Mouse (Mus musculus): ENCODE measurements around the gene Mbtps1. TPM values are rescaled to one million over a fixed set of nuclear protein-coding genes. Genes with fewer than 3 reads are reported as not detected.

Gene Mbtps1
- polyA plus RNA-seq, 1 experiment from 2014 or later, result 59.5 TPM

GRCm38 (mm10) chr8:119548560-119549113 is 9.9 kb downstream of the Mbtps1 start:
- no peak overlapping the region for H3K9ac ChIP-seq (replicated peaks; ENCODE audit: low read length)

GRCm38 (mm10) chr8:119547019-119547691 is 11.4 kb downstream of the Mbtps1 start:
- Histone ChIP-seq H3K27ac (replicated peaks; ENCODE audit: low read depth, low read length) (no peak overlapping the region), H3K36me3 (ENCODE audit: control insufficient read depth, insufficient read depth, low read length) (peaks cover 47% of the 10 kb centered on the region), H3K4me1 (ENCODE audit: control insufficient read depth, insufficient read depth, low read length) (no peaks in the 10 kb centered on the region), H3K4me3 (replicated peaks; ENCODE audit: low read depth, low read length) (no peak overlapping the region), H3K4me2 (ENCODE audit: low read length) (no peak overlapping the region), H3K9ac (replicated peaks; ENCODE audit: low read length) (no peak overlapping the region), H3K9me3 (ENCODE audit: control insufficient read depth, low read length) (no peaks in the 10 kb centered on the region), H3K27me3 (ENCODE audit: control insufficient read depth, insufficient read depth, low read length) (no peaks in the 10 kb centered on the region)
- ATAC-seq (ENCODE audit: low FRiP score, low TSS enrichment) (no peak), DNase-seq (no peak)
- 91% methylated on average over 18 of the region's 18 CpGs for WGBS

More at GRCm38 (mm10) chr8:119548560-119549113, 9.9 kb downstream of the Mbtps1 start:
- WGBS, result 86% methylated on average over 7 of the region's 7 CpGs
- no peak for ATAC-seq (ENCODE audit: low FRiP score, low TSS enrichment)
- no peak overlapping the region for H3K4me3 ChIP-seq (replicated peaks; ENCODE audit: low read depth, low read length)
- peaks cover 34% of the 10 kb centered on the region for H3K36me3 ChIP-seq (ENCODE audit: control insufficient read depth, insufficient read depth, low read length)
- no peak for DNase-seq
- H3K4me1 ChIP-seq (ENCODE audit: control insufficient read depth, insufficient read depth, low read length), result no peaks in the 10 kb centered on the region
- no peaks in the 10 kb centered on the region for H3K27me3 ChIP-seq (ENCODE audit: control insufficient read depth, insufficient read depth, low read length)
- H3K27ac ChIP-seq (replicated peaks; ENCODE audit: low read depth, low read length), result no peak overlapping the region
- no peaks in the 10 kb centered on the region for H3K9me3 ChIP-seq (ENCODE audit: control insufficient read depth, low read length)
- H3K4me2 ChIP-seq (ENCODE audit: low read length), result no peak overlapping the region

GRCm38 (mm10) chr8:119545791-119546190 is 12.7 kb downstream of the Mbtps1 start:
- Histone ChIP-seq H3K9ac (replicated peaks; ENCODE audit: low read length) (no peak overlapping the region), H3K4me3 (replicated peaks; ENCODE audit: low read depth, low read length) (no peak overlapping the region), H3K4me2 (ENCODE audit: low read length) (no peak overlapping the region), H3K27me3 (ENCODE audit: control insufficient read depth, insufficient read depth, low read length) (no peaks in the 10 kb centered on the region), H3K27ac (replicated peaks; ENCODE audit: low read depth, low read length) (no peak overlapping the region), H3K36me3 (ENCODE audit: control insufficient read depth, insufficient read depth, low read length) (peaks cover 61% of the 10 kb centered on the region), H3K4me1 (ENCODE audit: control insufficient read depth, insufficient read depth, low read length) (no peaks in the 10 kb centered on the region), H3K9me3 (ENCODE audit: control insufficient read depth, low read length) (no peaks in the 10 kb centered on the region)
- 95% methylated on average over 6 of the region's 6 CpGs for WGBS
- no peak for ATAC-seq (ENCODE audit: low FRiP score, low TSS enrichment)
- no peak for DNase-seq

GRCm38 (mm10) chr8:119545180-119545579 is 13.4 kb downstream of the Mbtps1 start:
- ATAC-seq (ENCODE audit: low FRiP score, low TSS enrichment) (no peak), DNase-seq (no peak)
- Histone ChIP-seq H3K27ac (replicated peaks; ENCODE audit: low read depth, low read length) (no peak overlapping the region), H3K9me3 (ENCODE audit: control insufficient read depth, low read length) (no peaks in the 10 kb centered on the region), H3K4me3 (replicated peaks; ENCODE audit: low read depth, low read length) (no peak overlapping the region), H3K36me3 (ENCODE audit: control insufficient read depth, insufficient read depth, low read length) (peaks cover 67% of the 10 kb centered on the region), H3K9ac (replicated peaks; ENCODE audit: low read length) (no peak overlapping the region), H3K27me3 (ENCODE audit: control insufficient read depth, insufficient read depth, low read length) (no peaks in the 10 kb centered on the region), H3K4me1 (ENCODE audit: control insufficient read depth, insufficient read depth, low read length) (no peaks in the 10 kb centered on the region), H3K4me2 (ENCODE audit: low read length) (no peak overlapping the region)
- WGBS, result 95% methylated on average over 6 of the region's 6 CpGs

GRCm38 (mm10) chr8:119544606-119545005 is 13.9 kb downstream of the Mbtps1 start:
- DNase-seq (no peak), ATAC-seq (ENCODE audit: low FRiP score, low TSS enrichment) (no peak)
- no peak overlapping the region for H3K4me2 ChIP-seq (ENCODE audit: low read length)
- no peaks in the 10 kb centered on the region for H3K9me3 ChIP-seq (ENCODE audit: control insufficient read depth, low read length)
- no peaks in the 10 kb centered on the region for H3K27me3 ChIP-seq (ENCODE audit: control insufficient read depth, insufficient read depth, low read length)
- WGBS, result 89% methylated on average over 3 of the region's 3 CpGs
- no peaks in the 10 kb centered on the region for H3K4me1 ChIP-seq (ENCODE audit: control insufficient read depth, insufficient read depth, low read length)
- no peak overlapping the region for H3K4me3 ChIP-seq (replicated peaks; ENCODE audit: low read depth, low read length)
- H3K27ac ChIP-seq (replicated peaks; ENCODE audit: low read depth, low read length), result no peak overlapping the region
- H3K36me3 ChIP-seq (ENCODE audit: control insufficient read depth, insufficient read depth, low read length), result peaks cover 73% of the 10 kb centered on the region
- H3K9ac ChIP-seq (replicated peaks; ENCODE audit: low read length), result no peak overlapping the region

- no peak overlapping the region for H3K4me2 ChIP-seq (ENCODE audit: low read length)
Measured at GRCm38 (mm10) chr8:119531973-119532372, 26.6 kb downstream of the Mbtps1 start.

GRCm38 (mm10) chr8:119531397-119531796 is 27.1 kb downstream of the Mbtps1 start:
- ATAC-seq (ENCODE audit: low FRiP score, low TSS enrichment) (no peak), DNase-seq (no peak)
- Histone ChIP-seq H3K9ac (replicated peaks; ENCODE audit: low read length) (no peak overlapping the region), H3K27me3 (ENCODE audit: control insufficient read depth, insufficient read depth, low read length) (no peaks in the 10 kb centered on the region), H3K36me3 (ENCODE audit: control insufficient read depth, insufficient read depth, low read length) (peaks cover 86% of the 10 kb centered on the region), H3K27ac (replicated peaks; ENCODE audit: low read depth, low read length) (no peak overlapping the region), H3K4me3 (replicated peaks; ENCODE audit: low read depth, low read length) (no peak overlapping the region), H3K9me3 (ENCODE audit: control insufficient read depth, low read length) (no peaks in the 10 kb centered on the region), H3K4me1 (ENCODE audit: control insufficient read depth, insufficient read depth, low read length) (no peaks in the 10 kb centered on the region), H3K4me2 (ENCODE audit: low read length) (no peak overlapping the region)
- 95% methylated on average over 3 of the region's 3 CpGs for WGBS

More at GRCm38 (mm10) chr8:119531973-119532372, 26.6 kb downstream of the Mbtps1 start:
- ATAC-seq (ENCODE audit: low FRiP score, low TSS enrichment) (no peak), DNase-seq (no peak)
- Histone ChIP-seq H3K9ac (replicated peaks; ENCODE audit: low read length) (no peak overlapping the region), H3K27ac (replicated peaks; ENCODE audit: low read depth, low read length) (no peak overlapping the region), H3K9me3 (ENCODE audit: control insufficient read depth, low read length) (no peaks in the 10 kb centered on the region), H3K4me1 (ENCODE audit: control insufficient read depth, insufficient read depth, low read length) (no peaks in the 10 kb centered on the region), H3K4me3 (replicated peaks; ENCODE audit: low read depth, low read length) (no peak overlapping the region), H3K27me3 (ENCODE audit: control insufficient read depth, insufficient read depth, low read length) (no peaks in the 10 kb centered on the region), H3K36me3 (ENCODE audit: control insufficient read depth, insufficient read depth, low read length) (peaks cover 89% of the 10 kb centered on the region)
- WGBS, result 93% methylated on average over 9 of the region's 9 CpGs

GRCm38 (mm10) chr8:119530937-119531336 is 27.6 kb downstream of the Mbtps1 start:
- Histone ChIP-seq H3K27me3 (ENCODE audit: control insufficient read depth, insufficient read depth, low read length) (no peaks in the 10 kb centered on the region), H3K9me3 (ENCODE audit: control insufficient read depth, low read length) (no peaks in the 10 kb centered on the region), H3K4me3 (replicated peaks; ENCODE audit: low read depth, low read length) (no peak overlapping the region), H3K27ac (replicated peaks; ENCODE audit: low read depth, low read length) (no peak overlapping the region), H3K4me2 (ENCODE audit: low read length) (no peak overlapping the region), H3K36me3 (ENCODE audit: control insufficient read depth, insufficient read depth, low read length) (peaks cover 82% of the 10 kb centered on the region), H3K4me1 (ENCODE audit: control insufficient read depth, insufficient read depth, low read length) (no peaks in the 10 kb centered on the region), H3K9ac (replicated peaks; ENCODE audit: low read length) (no peak overlapping the region)
- 97% methylated on average over 6 of the region's 6 CpGs for WGBS
- DNase-seq, result no peak
- no peak for ATAC-seq (ENCODE audit: low FRiP score, low TSS enrichment)

GRCm38 (mm10) chr8:119528762-119529161 is 29.8 kb downstream of the Mbtps1 start:
- Histone ChIP-seq H3K36me3 (ENCODE audit: control insufficient read depth, insufficient read depth, low read length) (peaks cover 81% of the 10 kb centered on the region), H3K9me3 (ENCODE audit: control insufficient read depth, low read length) (no peaks in the 10 kb centered on the region), H3K4me3 (replicated peaks; ENCODE audit: low read depth, low read length) (no peak overlapping the region), H3K9ac (replicated peaks; ENCODE audit: low read length) (no peak overlapping the region), H3K4me1 (ENCODE audit: control insufficient read depth, insufficient read depth, low read length) (no peaks in the 10 kb centered on the region), H3K27me3 (ENCODE audit: control insufficient read depth, insufficient read depth, low read length) (no peaks in the 10 kb centered on the region), H3K27ac (replicated peaks; ENCODE audit: low read depth, low read length) (no peak overlapping the region), H3K4me2 (ENCODE audit: low read length) (no peak overlapping the region)
- ATAC-seq (ENCODE audit: low FRiP score, low TSS enrichment) (no peak), DNase-seq (no peak)
- WGBS, result 96% methylated on average over 7 of the region's 7 CpGs

Data from midbrain, embryonic 14.5 days (tissue).